Mouse (Mus musculus) frontal cortex, postnatal 25 days (tissue): ENCODE results near the gene Nfkbid.
"Not testable (repeated sequence)": the region's sequence is repeated elsewhere in the genome, so short reads cannot be mapped to it uniquely, and the experiment has no call there.

Experiments
- DNase-seq, 2 experiments: peaks; one replicate each; pipeline ENCODE4 v3.0.0; 2022; ENCODE audit warnings: low spot score in 2 of 2

The Nfkbid gene

GRCm38 (mm10) chr7:30463996-30464395 is 42.5 kb downstream of the Nfkbid start:
- DNase-seq, result no peak

DNA sequence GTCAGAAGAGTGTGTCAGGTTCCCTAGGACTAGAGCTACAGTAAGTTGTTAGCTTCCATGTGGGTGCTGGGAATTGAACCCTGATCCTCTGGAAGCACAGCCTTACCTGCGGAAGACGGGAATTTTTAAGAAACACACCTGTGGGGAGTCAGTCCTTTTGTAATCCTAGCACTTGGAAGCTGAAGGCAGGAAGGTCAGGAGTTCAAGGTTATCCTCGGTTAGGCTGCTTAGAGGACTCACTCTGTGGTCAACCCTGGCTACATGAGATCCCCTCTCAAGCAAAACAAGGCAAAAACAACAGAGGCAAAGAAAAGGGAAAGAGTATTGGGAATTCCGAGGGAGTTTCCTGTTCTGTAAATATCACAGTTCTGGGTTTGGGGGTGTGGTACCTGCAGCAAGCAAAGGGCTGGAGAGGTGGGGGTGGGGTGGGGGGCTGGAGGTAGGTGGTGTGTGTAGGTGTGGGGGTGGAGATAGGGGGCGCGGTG is 43.3 kb downstream of the Nfkbid start:
- no peak for DNase-seq

DNA sequence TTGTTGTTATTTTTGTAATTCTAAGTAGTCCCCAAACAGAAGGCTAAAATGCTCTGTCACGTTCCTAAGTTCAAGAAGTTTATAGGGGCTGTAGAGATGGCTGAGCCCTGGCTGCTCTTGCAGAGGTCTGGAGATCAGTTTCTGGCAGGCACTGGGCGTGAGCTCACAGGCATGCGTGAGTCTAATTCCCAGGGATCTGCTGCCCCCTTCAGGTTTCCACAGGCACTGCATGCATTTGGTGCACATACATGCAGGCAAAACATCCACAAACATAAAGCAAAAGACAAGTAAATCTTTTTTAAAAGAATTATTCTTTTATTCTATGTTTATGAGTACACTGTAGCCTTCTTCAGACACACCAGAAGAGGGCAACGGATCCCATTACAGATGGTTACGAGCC is 50.9 kb downstream of the Nfkbid start:
- no peak for DNase-seq

- no peak for DNase-seq
Observed at GRCm38 (mm10) chr7:30474999-30475398, 53.5 kb downstream of the Nfkbid start.

- DNase-seq, result not testable (repeated sequence)
Observed at GRCm38 (mm10) chr7:30476136-30476535, 54.6 kb downstream of the Nfkbid start.

- no peak for DNase-seq
Observed at GRCm38 (mm10) chr7:30477415-30478381, 56.2 kb downstream of the Nfkbid start.
